Mouse (Mus musculus): ENCODE results near the gene Npffr2. TPM values are rescaled to one million over a fixed set of nuclear protein-coding genes. Genes with fewer than 3 reads are reported as not detected.

Npffr2 gene
- polyA plus RNA-seq, 1 experiment from 2014 or later, result 2.3 TPM

GRCm38 (mm10) chr5:89579181-89579580 is 52.0 kb downstream of the Npffr2 start:
- H3K27ac ChIP-seq (replicated peaks), result no peak overlapping the region
- DNase-seq (ENCODE audit: low spot score), result no peak
- H3K36me3 ChIP-seq (replicated peaks), result no peaks in the 10 kb centered on the region
- H3K4me1 ChIP-seq, result no peaks in the 10 kb centered on the region
- no peaks in the 10 kb centered on the region for H3K9me3 ChIP-seq
- H3K27me3 ChIP-seq (replicated peaks; ENCODE audit: low read depth, poor library complexity, severe bottlenecking), result no peaks in the 10 kb centered on the region
- H3K4me3 ChIP-seq, result no peak overlapping the region
- 94% methylated on average over 1 of the region's 1 CpGs for WGBS

- H3K27me3 ChIP-seq (replicated peaks; ENCODE audit: low read depth, poor library complexity, severe bottlenecking), result no peaks in the 10 kb centered on the region
- no peak for DNase-seq (ENCODE audit: low spot score)
- 70% methylated on average over 1 of the region's 1 CpGs for WGBS
- no peak overlapping the region for H3K4me3 ChIP-seq
- H3K36me3 ChIP-seq (replicated peaks), result no peaks in the 10 kb centered on the region
- no peaks in the 10 kb centered on the region for H3K9me3 ChIP-seq
- H3K4me1 ChIP-seq, result no peaks in the 10 kb centered on the region
- no peak overlapping the region for H3K27ac ChIP-seq (replicated peaks)
Measured at GRCm38 (mm10) chr5:89581143-89581542, 53.9 kb downstream of the Npffr2 start.

GRCm38 (mm10) chr5:89581742-89582366 is 54.6 kb downstream of the Npffr2 start:
- Histone ChIP-seq H3K27ac (replicated peaks) (no peak overlapping the region), H3K27me3 (replicated peaks; ENCODE audit: low read depth, poor library complexity, severe bottlenecking) (no peaks in the 10 kb centered on the region), H3K36me3 (replicated peaks) (no peaks in the 10 kb centered on the region), H3K9me3 (no peaks in the 10 kb centered on the region), H3K4me1 (no peaks in the 10 kb centered on the region), H3K4me3 (no peak overlapping the region)
- no peak for DNase-seq (ENCODE audit: low spot score)
- WGBS, result 89% methylated on average over 5 of the region's 5 CpGs

- Histone ChIP-seq H3K27me3 (replicated peaks; ENCODE audit: low read depth, poor library complexity, severe bottlenecking) (no peaks in the 10 kb centered on the region), H3K4me3 (no peak overlapping the region), H3K4me1 (no peaks in the 10 kb centered on the region), H3K27ac (replicated peaks) (no peak overlapping the region), H3K36me3 (replicated peaks) (no peaks in the 10 kb centered on the region), H3K9me3 (0 out of 2 replicates have a peak, but pooled peaks cover 2% of the 10 kb centered on the region)
- WGBS, result 90% methylated on average over 3 of the region's 3 CpGs
- no peak for DNase-seq (ENCODE audit: low spot score)
Measured at GRCm38 (mm10) chr5:89585021-89585420, 57.8 kb downstream of the Npffr2 start.

- Histone ChIP-seq H3K4me3 (no peak overlapping the region), H3K9me3 (0 out of 2 replicates have a peak, but pooled peaks cover 2% of the 10 kb centered on the region), H3K27me3 (replicated peaks; ENCODE audit: low read depth, poor library complexity, severe bottlenecking) (no peaks in the 10 kb centered on the region), H3K4me1 (no peaks in the 10 kb centered on the region), H3K27ac (replicated peaks) (no peak overlapping the region), H3K36me3 (replicated peaks) (no peaks in the 10 kb centered on the region)
- WGBS, result 77% methylated on average over 4 of the region's 4 CpGs
- no peak for DNase-seq (ENCODE audit: low spot score)
Measured at GRCm38 (mm10) chr5:89592301-89592700, 65.1 kb downstream of the Npffr2 start.

- Histone ChIP-seq H3K9me3 (no peaks in the 10 kb centered on the region), H3K36me3 (replicated peaks) (no peaks in the 10 kb centered on the region), H3K4me3 (no peak overlapping the region), H3K27me3 (replicated peaks; ENCODE audit: low read depth, poor library complexity, severe bottlenecking) (no peaks in the 10 kb centered on the region), H3K4me1 (peaks cover 9% of the 10 kb centered on the region), H3K27ac (replicated peaks) (no peak overlapping the region; the same call in 1 of the 2 replicates)
- WGBS, result 44% methylated on average over 2 of the region's 2 CpGs
- peak; percentile 10 for DNase-seq (ENCODE audit: low spot score)
Measured at GRCm38 (mm10) chr5:89611322-89612015, 84.2 kb downstream of the Npffr2 start.

- Histone ChIP-seq H3K9me3 (no peaks in the 10 kb centered on the region), H3K27me3 (replicated peaks; ENCODE audit: low read depth, poor library complexity, severe bottlenecking) (no peaks in the 10 kb centered on the region), H3K4me1 (peaks cover 9% of the 10 kb centered on the region), H3K27ac (replicated peaks) (no peak overlapping the region; the same call in 1 of the 2 replicates), H3K36me3 (replicated peaks) (no peaks in the 10 kb centered on the region), H3K4me3 (no peak overlapping the region)
- WGBS, result 57% methylated on average over 6 of the region's 6 CpGs
- no peak for DNase-seq (ENCODE audit: low spot score)
Measured at GRCm38 (mm10) chr5:89612262-89612661, 85.0 kb downstream of the Npffr2 start.

GRCm38 (mm10) chr5:89631599-89631998 is 104.4 kb downstream of the Npffr2 start:
- Histone ChIP-seq H3K4me3 (no peak overlapping the region), H3K9me3 (no peaks in the 10 kb centered on the region), H3K36me3 (replicated peaks) (no peaks in the 10 kb centered on the region), H3K27ac (replicated peaks) (no peak overlapping the region), H3K27me3 (replicated peaks; ENCODE audit: low read depth, poor library complexity, severe bottlenecking) (no peaks in the 10 kb centered on the region), H3K4me1 (no peaks in the 10 kb centered on the region)
- no peak for DNase-seq (ENCODE audit: low spot score)
- WGBS, result 69% methylated on average over 1 of the region's 1 CpGs

Other genes with a start within 250 kb of the Npffr2 start
- gene Gc, start 69.5 kb upstream of the Npffr2 start, polyA plus RNA-seq (2016; fragmentation: Nextera tagmentation; extraction: Ambion mirVana), result not detected in 2 replicates

All from embryonic facial prominence, embryonic 10.5 days (tissue).